Mouse (Mus musculus): Measurements from ENCODE around the gene Diexf.

GRCm38 (mm10) chr1:193169228-193169627, 39.2 kb upstream of the Diexf start:
- TF ChIP-seq ZC3H11A (IDR thresholded peaks at IDR 0.05; ENCODE audit: borderline replicate concordance, low read depth, low read length) (no peak), ZNF384 (IDR thresholded peaks at IDR 0.05; ENCODE audit: low read depth, low read length) (no peak)
